Mouse (Mus musculus) liver, adult 2 months (tissue): ENCODE measurements around the gene Rhog. TPM values are rescaled to one million over a fixed set of nuclear protein-coding genes. Genes with fewer than 3 reads are reported as not detected.
"Not testable (repeated sequence)": the region's sequence is repeated elsewhere in the genome, so short reads cannot be mapped to it uniquely, and the experiment has no call there.

ENCODE experiments used
- DNase-seq: peaks from one replicate; pipeline ENCODE4 v3.0.0-alpha.2; 2011; ENCODE audit warnings: low read depth, low spot score; ENCODE audit errors: extremely low read depth
- H3K27ac ChIP-seq: fragments of 200-500 bp; replicated peaks from 2 replicates; pipeline ENCODE4 v1.5.1; 2012; ENCODE audit warnings: low read depth, mild to moderate bottlenecking, control low read depth, inconsistent platforms, low read length; ENCODE audit not compliant: insufficient read depth
- H3K27me3 ChIP-seq: fragments of 200-500 bp; 2 replicates; pipeline ENCODE4 v1.6.1; 2012; ENCODE audit warnings: mild to moderate bottlenecking, moderate library complexity, low read length, inconsistent platforms; ENCODE audit not compliant: control insufficient read depth, insufficient read depth
- H3K36me3 ChIP-seq: fragments of 200-500 bp; 2 replicates; pipeline ENCODE4 v1.6.1; 2012; ENCODE audit warnings: low read length, inconsistent platforms; ENCODE audit not compliant: control insufficient read depth, insufficient read depth
- H3K4me1 ChIP-seq: fragments of 200-500 bp; 2 replicates; pipeline ENCODE4 v1.6.1; 2011; ENCODE audit warnings: low read length; ENCODE audit not compliant: control insufficient read depth, insufficient read depth
- H3K4me3 ChIP-seq: fragments of 200-500 bp; 2 replicates; pipeline ENCODE4 v1.5.1; 2011; ENCODE audit warnings: low read depth, mild to moderate bottlenecking, control low read depth, low read length, moderate library complexity; ENCODE audit not compliant: insufficient read depth
- H3K79me2 ChIP-seq: fragments of 200-500 bp; 2 replicates; pipeline ENCODE4 v1.6.1; 2012; ENCODE audit warnings: inconsistent platforms, mild to moderate bottlenecking, low read length, moderate library complexity; ENCODE audit not compliant: control insufficient read depth, insufficient read depth
- H3K9ac ChIP-seq: fragments of 200-500 bp; 2 replicates; pipeline ENCODE4 v1.6.1; 2012; ENCODE audit warnings: low read depth, mild to moderate bottlenecking, control low read depth, inconsistent platforms, low read length
- CTCF ChIP-seq: fragments of 200-500 bp; IDR thresholded peaks from 2 replicates; pipeline ENCODE4 v1.5.1; 2011; ENCODE audit warnings: low read depth, low read length, control low read depth
- POLR2A ChIP-seq: fragments of 200-500 bp; IDR thresholded peaks from 2 replicates; pipeline ENCODE4 v1.6.1; 2011; ENCODE audit warnings: low read length, control low read depth; ENCODE audit not compliant: insufficient read depth; ENCODE audit errors: extremely low read depth
- WGBS: fragments of 180-500 bp; shearing (Covaris S2); methylation state at CpG from one replicate; pipeline ENCODE4 v1.1.7; 2018; 5-methylcytosine and 5-hydroxymethylcytosine counted together
- polyA plus RNA-seq: library from polyadenylated mRNA; depleted of rRNA; stranded (reverse); fragments of >200 nt; gene quantifications from 2 replicates; pipeline ENCODE4 v1.2.3, GENCODE M21; 2012
- total RNA-seq: library from RNA; depleted of rRNA; stranded (reverse); fragments of >200 nt; gene quantifications from 2 replicates; pipeline ENCODE4 v1.2.3, GENCODE M21; 2014

The Rhog gene
- total and polyA plus RNA-seq, 2 experiments: 3.9 to 26.3 TPM

DNA sequence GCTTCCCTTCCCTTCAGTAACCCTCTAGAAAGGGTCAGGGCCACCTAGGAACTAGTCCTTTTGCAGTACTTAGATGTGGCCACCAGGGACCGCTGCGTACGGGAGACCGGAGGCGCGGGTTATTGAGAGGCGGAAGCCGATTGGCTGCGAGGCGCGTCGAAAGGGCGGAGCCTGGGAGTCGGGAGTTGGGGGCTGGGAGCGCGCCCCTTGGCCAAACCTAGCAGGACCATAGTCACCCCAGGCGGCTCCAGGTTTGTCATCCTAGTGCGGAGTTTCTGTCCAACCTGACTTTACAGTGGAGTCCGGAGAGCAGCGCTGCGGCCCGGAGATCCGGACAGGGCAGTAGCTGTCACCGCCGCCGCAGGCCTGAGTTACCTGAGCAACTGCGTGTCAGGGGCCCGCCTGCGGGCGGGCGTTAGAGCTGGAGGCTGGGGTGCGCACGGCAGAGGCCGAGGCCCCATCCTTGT, 11.3 kb upstream of the Rhog start:
- under 1% methylated on average over 34 of the region's 34 CpGs for WGBS
- Histone ChIP-seq H3K27ac (peak overlapping the region; percentile 69), H3K36me3 (no peaks in the 10 kb centered on the region), H3K9ac (peak overlapping the region; percentile 73), H3K4me3 (peak overlapping the region; percentile 94), H3K27me3 (no peaks in the 10 kb centered on the region), H3K79me2 (peaks cover 13% of the 10 kb centered on the region; the same call in 1 of the 2 replicates), H3K4me1 (peaks cover 9% of the 10 kb centered on the region)
- TF ChIP-seq POLR2A: no peak
- TF ChIP-seq CTCF: peak; percentile 88
- peak; percentile 73 for DNase-seq

DNA sequence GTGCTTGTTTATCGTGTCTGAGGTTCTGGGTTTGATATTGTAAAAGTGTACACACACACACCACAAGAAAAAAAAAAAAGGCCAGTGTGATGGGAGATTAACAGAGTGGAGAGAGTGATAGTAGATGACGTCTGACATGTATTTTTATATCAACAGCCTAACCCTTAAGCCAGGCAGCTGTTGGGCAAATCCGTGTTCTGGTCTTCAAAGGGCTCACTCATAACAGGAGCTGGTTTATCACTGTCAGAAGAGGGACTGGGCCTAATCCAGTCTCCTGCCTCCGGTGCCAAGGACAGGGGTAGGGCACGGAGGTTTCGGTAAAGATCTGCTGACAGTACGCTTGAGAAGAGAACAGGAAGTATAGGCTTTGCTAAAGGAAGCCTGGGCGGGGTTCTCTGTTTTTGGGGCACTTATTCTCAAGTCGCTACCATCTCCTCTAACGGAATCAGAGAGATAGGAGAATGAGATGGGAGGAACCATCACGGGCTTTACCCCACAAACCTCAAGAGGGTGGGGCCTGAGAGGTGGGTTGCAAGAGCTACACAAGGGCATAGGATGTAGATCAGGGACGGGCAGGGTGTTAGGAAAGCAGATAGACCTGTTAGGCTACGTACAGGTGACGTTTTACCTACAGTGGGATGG, 10.7 kb upstream of the Rhog start:
- H3K27ac ChIP-seq: no peak overlapping the region
- WGBS: 54% methylated on average over 14 of the region's 14 CpGs
- no peak for DNase-seq
- peaks cover 4% of the 10 kb centered on the region for H3K4me1 ChIP-seq
- no peak overlapping the region for H3K9ac ChIP-seq
- no peaks in the 10 kb centered on the region for H3K36me3 ChIP-seq
- H3K27me3 ChIP-seq: no peaks in the 10 kb centered on the region
- H3K4me3 ChIP-seq: no peak overlapping the region
- no peak for TF ChIP-seq CTCF
- TF ChIP-seq POLR2A: no peak
- H3K79me2 ChIP-seq: peaks cover 13% of the 10 kb centered on the region; the same call in 1 of the 2 replicates

DNA sequence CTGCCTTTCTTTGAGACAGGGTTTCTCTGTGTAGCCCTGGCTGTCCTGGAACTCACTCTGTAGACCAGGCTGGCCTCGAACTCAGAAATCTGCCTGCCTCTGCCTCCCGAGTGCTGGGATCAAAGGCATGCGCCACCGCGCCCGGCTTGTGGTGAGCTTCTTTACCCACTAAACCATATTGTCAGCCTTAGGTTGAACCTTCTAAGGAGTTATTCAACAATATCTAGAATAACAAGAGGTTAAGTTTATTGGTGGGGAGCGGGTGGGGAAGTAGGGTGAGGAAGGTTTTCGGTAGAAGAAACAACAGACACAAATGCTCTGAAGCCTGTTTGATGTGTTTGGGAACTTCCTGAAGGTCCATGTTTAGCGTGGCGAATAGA, 10.2 kb upstream of the Rhog start:
- H3K27me3 ChIP-seq, H3K27ac ChIP-seq, H3K36me3 ChIP-seq, DNase-seq, H3K4me1 ChIP-seq, H3K4me3 ChIP-seq, H3K9ac ChIP-seq: not testable (repeated sequence)
- H3K79me2 ChIP-seq: peaks cover 11% of the 10 kb centered on the region; the same call in 1 of the 2 replicates
- 90% methylated on average over 10 of the region's 10 CpGs for WGBS

DNA sequence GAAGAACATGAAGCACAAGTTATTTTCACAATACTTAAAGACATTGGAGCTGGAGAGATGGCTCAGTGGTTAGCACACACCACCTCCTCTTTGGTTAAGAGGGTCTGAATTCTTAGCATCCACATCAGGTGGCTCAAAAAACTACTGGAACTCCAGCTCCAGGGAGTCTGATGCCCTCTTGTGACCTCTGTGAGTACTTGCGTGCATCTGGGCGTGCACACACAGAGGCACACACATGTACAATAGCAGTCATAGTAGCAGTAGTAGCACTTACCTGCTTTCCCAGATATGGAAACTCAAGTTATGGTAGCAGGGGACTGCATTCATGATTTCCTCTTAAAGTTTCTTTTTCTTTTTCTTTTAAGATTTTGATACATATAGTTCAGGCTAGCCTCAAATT, 7.2 kb upstream of the Rhog start:
- Histone ChIP-seq H3K4me3 (no peak overlapping the region), H3K27ac (no peak overlapping the region), H3K9ac (no peak overlapping the region), H3K36me3 (no peaks in the 10 kb centered on the region), H3K4me1 (peaks cover 1% of the 10 kb centered on the region; the same call in 1 of the 2 replicates), H3K79me2 (peaks cover 3% of the 10 kb centered on the region; the same call in 1 of the 2 replicates), H3K27me3 (no peaks in the 10 kb centered on the region)
- DNase-seq: no peak
- TF ChIP-seq POLR2A: no peak
- TF ChIP-seq CTCF: no peak
- WGBS: 96% methylated on average over 2 of the region's 2 CpGs

DNA sequence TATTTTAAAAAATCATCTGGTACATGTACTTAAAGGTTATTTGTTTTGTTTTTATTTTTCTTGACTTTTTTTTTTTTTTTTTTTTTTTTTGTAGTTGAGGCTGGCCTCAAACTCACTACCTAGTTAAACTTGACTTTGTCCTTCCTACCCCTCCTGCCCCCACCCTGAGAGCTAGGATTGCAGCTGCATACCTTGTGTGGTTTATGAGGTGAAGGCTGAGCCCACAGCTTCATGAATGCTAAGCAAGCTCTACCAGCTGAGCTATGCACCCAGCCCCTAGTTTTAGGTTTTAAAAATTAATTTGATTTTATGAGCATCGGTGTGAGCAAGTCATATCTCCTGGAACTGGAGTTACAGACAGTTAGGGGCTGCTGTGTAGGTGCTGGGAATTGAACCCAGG, 4.7 kb upstream of the Rhog start:
- H3K79me2 ChIP-seq: no peaks in the 10 kb centered on the region
- H3K4me1 ChIP-seq: peaks cover 1% of the 10 kb centered on the region; the same call in 1 of the 2 replicates
- no peak overlapping the region for H3K9ac ChIP-seq
- no peaks in the 10 kb centered on the region for H3K27me3 ChIP-seq
- no peak overlapping the region for H3K4me3 ChIP-seq
- H3K27ac ChIP-seq: no peak overlapping the region
- no peak for TF ChIP-seq POLR2A
- TF ChIP-seq CTCF: no peak
- no peak for DNase-seq
- no peaks in the 10 kb centered on the region for H3K36me3 ChIP-seq
- 92% methylated on average over 1 of the region's 1 CpGs for WGBS

DNA sequence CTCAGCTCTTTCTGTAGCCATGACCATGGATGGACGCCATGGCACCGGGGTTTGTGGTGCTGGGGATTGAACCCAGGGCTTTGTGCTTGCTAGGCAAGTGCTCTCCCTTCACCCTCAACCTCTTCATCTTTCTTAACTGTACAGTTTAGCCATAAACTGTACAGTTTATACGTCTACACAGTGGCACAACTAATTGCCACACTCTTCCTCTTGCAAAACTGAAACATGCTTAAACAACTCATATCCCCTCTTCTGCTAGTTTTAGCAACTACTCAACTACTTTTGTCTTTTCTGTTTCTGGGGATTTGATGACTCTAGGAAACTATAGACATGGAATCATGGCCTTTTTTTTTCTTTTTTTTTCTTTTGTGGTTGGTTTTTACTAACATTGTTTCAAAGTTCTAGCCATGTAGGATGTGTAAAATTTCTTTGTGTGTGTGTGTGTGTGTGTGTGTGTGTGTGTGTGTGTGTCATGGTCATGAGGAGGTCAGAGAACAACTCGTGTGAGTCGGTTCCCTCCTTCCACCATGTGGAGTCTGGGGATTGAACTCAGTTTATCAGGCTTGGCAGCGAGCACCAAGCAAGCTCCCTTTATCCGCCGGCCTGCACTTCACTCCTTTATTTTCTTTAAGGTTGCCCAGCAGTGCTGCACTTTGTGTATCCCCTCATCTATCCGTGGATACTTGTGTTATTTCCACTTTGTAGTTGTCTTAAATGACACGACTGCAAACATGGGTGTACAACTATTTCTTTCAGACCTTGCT, 4.0 kb upstream of the Rhog start:
- no peaks in the 10 kb centered on the region for H3K27me3 ChIP-seq
- no peak overlapping the region for H3K4me3 ChIP-seq
- no peak overlapping the region for H3K27ac ChIP-seq
- TF ChIP-seq POLR2A (no peak), CTCF (no peak)
- no peak overlapping the region for H3K9ac ChIP-seq
- no peaks in the 10 kb centered on the region for H3K79me2 ChIP-seq
- H3K4me1 ChIP-seq: peaks cover 1% of the 10 kb centered on the region; the same call in 1 of the 2 replicates
- WGBS: 84% methylated on average over 10 of the region's 10 CpGs
- no peaks in the 10 kb centered on the region for H3K36me3 ChIP-seq
- DNase-seq: no peak
